Mouse (Mus musculus): Measurements from ENCODE around the gene Klhl21.

Klhl21 gene

DNA sequence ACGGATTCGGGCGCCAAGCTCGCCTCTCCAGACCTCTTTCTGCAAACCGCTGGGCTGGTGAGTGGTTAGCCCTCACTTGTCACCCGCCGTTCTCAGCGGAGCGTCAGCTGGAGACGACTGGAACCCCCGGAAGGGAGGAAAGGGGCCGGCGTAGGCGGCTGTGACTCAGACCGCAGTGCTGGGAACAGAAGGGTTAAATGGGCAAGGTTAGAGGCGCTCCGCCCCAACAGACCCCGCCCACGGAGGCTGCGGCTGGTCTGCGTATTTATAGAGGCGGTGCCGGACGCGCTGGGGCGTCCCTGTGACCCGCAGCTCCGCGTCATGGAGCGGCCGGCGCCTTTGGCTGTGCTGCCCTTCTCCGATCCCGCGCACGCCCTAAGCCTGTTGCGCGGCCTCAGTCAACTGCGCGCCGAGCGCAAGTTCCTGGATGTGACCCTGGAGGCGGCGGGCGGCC lies at the start of gene Klhl21:
Gene Klhl21 (plus strand): TSS at position 182 of the 454 bp plus-strand sequence.
- DNase-seq = peak; percentile 94

DNA sequence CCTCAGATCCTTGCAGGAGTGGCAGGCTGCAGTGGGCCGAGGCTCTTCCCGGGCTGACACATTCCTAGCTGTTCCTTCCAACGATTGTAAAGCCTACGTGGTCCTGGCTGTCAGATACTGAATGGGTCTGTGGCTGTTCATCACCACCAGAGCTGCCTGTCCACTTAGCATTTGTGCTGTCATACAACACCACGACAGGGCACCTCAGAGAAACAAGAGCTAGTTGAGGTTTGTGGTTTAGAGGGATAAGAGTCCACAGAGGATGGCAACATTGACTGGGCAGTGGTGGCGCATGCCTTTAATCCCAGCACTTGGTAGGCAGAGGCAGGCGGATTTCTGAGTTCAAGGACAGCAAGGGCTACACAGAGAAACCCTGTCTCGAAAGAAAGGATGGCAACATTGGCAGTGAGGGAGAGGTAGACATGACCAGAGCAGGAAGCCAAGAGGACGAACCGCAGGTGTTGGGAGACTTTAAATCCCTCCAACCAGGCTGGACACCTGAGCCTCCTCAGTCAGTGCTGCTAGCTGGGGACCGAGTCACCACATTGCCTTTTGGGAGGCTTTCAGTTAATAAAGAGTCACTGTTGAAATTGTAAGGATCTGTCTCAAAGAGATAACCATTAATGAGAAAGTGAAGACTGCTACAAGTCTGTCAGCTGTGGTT lies 48.6 kb upstream of the Klhl21 start:
- DNase-seq = no peak

DNA sequence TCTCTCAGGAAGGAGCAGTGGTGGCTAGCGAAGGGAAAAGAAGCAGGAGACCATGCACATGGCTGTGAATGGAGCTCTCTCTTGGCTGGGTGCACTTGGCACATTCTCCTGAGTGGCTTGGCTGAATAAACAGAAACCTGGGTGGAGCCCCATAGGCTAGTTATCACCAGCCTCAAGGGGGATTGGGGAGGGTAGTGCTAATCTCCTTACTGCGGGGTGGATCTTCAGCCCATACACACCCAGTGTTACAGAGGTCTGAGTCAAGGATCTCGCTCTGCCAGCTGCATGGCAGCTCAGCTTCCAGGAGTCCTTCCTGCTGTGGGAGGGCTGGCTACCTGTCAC lies 48.1 kb upstream of the Klhl21 start:
- DNase-seq = no peak

DNA sequence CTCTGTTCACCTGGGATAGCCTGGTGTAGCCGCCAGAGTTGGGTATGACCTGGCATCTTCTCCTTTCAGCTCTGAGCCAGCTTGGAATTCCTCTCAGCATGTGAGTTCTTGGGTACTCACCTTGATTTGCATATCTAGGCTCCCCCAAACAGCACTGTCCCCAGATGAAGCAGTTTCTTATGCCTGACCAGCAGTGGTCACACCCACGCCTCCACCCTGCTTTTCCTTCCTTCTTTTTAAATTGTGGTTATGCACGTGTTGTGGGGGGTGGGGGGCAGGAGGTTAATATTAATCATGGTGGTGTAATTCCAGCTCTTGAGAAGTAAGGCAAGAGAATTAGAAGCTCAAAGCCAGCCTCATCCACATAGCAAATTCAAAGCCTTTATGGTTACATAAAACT lies 45.8 kb upstream of the Klhl21 start:
- no peak for DNase-seq

DNA sequence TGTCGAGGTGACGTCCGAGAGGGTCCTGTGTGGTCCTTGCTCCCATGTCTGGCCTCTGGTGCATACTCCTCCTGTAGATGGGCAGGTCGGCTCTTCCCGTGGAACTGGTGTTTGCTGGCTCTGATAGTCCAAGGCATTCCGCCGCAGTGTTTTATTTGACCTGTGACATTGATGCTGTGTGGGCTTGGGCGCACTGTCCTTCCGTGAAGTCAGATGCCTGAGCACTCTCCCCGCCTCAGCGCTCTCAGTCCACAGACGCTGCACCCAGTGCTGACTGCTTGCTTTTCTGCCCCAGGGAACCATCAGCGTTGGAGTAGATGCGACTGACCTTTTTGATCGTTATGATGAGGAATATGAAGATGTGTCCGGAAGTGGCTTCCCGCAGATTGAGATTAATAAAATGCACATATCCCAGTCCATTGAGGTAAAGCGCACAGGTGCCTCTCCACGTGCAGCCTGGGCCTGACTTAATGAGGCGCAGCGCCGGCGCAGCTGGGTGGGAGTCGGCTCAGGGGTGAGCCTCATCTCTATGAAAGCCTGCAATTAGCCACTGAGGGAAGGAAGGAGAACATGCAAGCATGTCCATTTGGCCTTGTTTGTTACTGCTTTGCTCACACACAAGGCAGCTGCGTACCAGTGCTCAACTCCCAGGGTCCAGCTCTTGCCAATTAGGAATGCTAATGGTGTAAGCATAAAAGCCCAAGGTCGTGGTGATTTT lies 40.2 kb upstream of the Klhl21 start:
- DNase-seq = no peak

DNA sequence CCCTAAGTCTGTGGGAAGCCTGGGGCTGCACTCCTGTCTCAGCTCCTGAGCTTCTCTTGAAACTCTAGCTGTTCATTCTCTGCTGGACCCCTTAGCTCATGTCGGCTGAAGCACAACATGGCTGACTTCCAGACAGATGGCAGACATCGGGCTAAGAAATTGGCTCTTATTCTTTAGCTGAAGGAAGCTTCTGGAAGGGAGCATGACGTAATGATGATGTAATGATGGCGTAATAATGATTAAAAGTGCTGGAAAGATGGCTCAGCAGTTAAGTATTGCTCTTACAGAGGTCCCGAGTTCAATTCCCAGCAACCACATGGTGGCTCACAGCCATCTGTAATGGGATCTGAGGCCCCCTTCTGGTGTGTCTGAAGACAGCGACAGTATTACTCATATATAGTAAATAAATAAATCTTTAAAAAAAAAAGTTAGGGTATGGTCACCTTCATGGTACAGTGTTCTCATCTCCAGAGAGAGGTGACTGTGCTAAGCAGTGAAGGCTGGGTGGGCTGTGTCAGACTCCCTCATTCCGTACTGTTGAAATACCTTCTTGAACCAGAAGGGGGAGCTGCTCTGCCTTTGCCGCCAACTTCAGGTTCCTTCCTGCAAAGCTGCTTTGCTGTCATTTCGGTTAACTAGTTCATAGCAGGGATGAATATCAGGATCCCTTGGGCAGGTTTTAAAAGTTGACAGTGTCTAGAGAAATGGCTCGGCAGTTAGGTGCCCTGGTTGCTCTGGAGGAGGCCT lies 36.2 kb upstream of the Klhl21 start:
- DNase-seq = no peak

DNA sequence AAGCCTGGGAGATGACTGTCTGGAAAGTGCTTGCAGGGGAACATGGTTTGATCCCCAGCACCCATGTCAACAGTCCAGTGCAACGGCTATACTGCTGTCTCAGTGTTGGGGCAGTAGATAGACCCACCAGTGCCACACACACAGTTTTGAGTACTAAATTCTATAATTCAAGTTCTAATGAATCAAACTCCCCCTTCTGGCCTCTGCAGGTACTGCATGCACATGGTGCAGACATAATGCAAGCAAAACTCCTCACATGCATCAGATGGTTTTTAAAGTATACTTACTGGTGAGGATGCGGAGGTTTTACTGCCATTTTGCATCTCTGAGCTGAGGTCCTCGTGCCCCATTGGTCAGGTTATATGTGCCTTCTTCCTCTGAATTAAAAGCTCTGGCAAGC lies 33.2 kb upstream of the Klhl21 start:
- DNase-seq = no peak

DNA sequence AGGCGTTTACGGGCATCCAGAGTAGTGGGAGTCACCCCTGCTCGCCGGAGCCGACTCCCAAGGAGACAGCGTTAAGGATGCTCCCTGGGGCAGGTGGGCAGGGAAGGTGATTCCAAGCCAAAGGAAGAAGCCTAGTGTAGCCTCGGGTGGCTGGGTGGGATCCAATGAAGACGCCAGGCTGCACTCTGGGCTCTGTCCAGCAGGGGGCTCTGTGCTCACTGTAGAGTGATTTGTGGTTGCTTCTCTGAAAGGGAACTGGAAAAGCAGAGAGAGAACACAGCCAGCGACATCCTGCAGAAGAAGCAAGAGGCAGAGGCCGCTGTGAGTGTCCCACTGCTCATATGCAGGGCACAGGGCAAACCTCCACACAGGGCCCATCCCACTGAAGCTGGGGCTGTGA lies 30.9 kb upstream of the Klhl21 start:
- DNase-seq = peak; percentile 83

DNA sequence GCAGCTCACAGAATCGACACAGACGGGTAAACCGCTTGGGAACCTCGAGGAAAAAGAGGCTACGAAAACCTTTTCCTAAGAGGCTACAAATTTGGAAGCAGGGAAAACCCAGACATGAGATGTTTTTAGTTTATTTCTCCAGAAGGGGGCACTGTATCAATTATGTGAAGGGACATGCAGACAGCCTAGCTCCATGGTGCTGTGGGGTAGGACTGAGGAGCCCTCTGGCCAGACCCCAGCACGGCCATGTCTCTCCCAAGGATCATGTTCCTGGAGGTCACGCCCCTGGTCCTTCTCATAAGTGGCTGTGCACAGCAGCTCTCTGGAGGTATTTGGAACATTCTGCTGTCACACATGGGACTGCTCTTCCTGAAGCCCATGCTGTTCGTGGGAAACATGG lies 27.9 kb upstream of the Klhl21 start:
- no peak for DNase-seq

DNA sequence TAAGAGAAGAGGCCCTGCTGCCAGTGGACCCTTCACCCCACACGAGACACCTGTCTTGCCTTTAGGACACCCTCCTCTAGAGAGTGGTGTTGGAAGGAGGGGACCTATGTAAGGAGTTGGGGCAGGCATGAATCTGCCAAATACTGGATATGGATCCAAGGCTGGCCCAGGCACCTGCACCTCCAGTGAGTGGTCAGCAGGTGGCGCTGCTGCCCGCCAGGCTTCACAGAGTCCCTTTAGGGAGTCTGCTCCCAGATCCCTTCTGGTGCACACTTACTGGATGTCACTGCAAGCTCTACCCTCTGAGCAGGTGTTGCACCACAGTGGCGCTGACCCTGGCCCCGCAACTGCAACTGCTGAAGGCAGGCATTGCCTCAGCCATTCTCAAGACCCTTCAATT lies 27.2 kb upstream of the Klhl21 start:
- peak; percentile 83 for DNase-seq

DNA sequence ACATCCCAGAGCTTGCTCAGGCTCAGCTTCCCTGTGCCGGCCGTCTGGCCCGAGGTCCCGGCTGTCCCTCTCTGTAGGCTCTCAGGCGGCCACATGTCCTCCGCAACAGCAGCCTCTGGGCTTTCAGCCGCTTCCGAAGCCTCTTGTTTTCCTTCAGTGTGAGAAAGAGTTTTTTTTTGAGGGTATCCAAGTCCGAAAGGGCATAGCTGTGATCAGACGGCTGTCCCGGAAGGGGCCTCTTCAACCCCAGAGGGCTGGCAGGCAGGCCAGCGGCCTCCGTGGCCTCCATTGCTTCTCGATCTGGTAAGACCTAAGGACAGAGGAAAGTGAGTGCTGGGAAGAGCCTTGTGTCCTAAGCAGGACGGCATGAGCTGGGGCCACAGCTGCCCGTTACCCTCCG lies 25.6 kb upstream of the Klhl21 start:
- no peak for DNase-seq

DNA sequence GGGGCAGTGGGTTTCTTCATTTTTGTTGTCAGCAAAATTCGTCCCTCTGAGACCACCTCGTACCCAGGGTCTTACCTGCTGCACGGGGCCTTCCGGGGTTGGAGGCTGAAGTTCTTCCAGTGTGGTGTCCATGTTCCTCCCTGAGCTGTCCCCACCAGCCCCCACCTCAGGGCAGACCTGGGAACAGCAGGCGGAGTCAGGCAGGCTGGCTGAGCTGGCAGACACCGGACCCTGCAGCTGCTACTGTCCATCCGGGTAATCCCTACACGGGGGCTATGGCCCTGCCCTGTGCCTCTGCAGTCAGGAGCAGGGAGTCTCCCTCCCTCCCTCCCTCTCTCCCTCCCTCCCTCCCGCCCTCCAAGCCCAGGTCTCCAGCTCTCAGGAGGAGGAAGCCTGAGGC lies 25.0 kb upstream of the Klhl21 start:
- no peak for DNase-seq

DNA sequence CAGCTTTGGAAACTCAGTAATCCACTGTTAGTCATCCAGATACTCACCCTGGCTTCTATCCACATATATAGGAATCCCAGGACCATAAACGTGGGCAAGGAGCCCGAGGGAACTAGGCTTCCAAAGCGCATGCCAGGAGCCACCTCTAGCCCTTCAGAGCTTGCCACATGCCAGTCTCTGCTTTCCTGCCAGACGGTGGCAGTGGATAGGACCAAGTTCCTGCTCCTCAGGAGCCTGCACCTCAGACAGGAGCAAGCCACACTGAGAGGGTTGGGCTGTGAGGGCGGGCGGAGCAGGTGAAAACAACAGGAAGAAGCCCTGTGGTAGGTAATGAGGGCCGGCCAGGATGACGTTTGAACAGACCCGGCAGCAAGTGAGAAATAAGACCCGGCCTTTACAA lies 22.7 kb upstream of the Klhl21 start:
- no peak for DNase-seq

DNA sequence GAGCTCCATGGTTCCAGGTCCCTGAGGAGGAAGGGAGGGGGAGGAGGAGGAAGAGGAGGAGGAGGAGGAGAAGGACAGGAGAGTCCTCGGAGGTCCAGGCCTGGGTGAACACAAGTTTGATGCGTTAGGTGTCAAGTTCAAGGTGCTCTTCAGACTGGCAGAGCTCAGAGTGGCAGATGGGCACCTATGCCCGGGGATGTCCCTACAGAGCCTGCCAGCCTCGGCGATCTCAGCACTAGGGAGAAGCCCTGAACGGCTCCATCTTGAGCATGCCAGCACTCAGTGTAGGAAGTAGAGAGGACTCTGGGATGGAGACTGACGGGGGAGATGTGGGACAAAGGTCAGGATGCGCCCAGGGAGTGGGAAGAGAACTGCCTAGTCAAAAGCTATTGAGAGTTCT lies 22.0 kb upstream of the Klhl21 start:
- DNase-seq = no peak

DNA sequence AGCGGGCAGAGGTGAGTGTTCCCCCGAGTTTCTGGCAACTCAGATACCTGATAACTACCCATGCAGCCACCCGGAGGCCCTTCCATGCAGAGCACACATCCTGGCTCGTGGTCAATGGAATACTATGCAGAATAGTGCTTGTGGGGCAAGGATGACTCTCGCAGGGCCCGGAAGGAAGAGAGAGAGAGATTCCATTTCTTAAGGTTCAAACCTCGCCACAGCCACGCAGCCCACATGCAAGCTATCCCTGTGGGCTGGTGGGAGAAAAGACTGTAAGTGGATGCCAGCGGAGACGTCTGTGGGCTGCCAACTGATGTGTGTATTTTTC lies 20.6 kb upstream of the Klhl21 start:
- no peak for DNase-seq

DNA sequence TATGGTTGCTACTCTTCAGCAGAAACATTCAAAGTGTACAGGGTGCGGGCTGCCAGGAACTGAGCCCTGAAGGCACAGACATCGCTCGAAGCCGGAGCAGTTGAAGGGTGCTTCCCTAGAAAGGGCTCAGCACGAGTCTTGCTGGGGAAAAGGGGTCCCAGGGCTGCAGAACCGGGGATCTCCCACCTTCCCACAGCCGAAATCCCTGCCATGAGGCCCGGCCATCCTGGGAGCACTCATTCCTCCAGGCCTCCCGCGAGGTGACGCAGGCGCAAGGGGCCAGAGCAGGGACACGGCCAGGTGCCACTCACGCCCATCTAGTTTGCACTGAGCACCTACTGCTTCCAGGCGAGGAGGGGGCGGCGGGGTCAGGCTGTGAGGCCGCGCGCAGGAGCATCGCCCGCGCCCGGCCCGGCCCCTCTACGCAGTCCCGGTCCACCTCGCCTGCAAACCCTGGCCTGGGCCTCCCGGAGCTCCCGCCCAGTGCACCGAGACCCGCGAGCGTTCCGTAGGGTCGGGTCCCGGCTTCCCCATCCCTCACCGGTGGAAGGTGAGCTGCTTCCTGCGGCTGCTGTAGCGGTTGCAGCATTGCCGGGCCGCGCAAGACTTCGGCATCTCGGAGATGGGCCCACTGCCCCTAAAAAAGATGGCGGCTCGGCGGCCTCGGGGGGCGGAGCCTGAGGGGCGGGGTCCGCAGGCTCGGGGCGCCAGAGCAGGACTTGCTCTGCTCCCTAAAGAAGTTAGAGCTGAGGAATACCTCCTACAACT lies 20.1 kb upstream of the Klhl21 start, which contains the start of gene Thap3:
Gene Thap3 (minus strand): TSS at position 656 of the 768 bp plus-strand sequence.
- peak; percentile 84 for DNase-seq

DNA sequence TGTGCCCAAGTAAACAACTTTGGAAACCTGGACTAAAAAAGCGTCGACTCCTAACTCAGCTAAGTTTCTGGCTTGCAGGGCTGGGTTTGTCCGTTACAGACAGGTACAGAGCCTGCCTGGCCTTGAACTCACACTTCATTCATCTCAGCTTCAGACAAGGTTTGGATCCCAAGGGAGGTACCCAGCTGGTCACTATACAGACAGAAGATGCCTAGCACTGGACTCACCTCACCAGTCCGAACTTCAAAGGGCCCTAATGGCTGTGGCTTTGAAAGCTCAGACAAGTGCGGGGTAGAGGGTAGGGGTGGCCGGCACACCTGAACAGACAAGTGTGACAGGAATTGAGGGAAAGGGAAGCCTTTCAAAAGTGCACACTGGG lies 19.5 kb upstream of the Klhl21 start:
- no peak for DNase-seq

DNA sequence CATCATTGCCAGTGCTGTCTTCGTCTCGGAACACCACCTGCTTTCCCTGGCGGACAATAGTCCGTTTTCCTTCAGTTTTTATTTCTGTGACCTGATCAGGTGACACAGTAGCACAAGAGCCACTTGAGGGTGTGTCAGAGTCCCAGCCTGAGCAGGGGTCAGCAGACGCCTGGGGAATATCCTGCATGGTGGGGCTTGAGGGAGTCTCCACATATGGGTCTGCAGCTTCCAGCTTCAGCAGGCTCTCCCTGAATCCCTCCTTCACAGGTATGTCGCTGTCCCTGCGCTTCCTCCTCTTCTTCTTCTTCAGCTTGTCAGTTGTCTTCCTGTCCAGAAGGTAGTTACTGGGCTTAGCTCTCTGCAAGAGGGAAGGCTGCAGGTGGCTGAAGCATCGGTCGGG lies 16.5 kb upstream of the Klhl21 start:
- DNase-seq = no peak

DNA sequence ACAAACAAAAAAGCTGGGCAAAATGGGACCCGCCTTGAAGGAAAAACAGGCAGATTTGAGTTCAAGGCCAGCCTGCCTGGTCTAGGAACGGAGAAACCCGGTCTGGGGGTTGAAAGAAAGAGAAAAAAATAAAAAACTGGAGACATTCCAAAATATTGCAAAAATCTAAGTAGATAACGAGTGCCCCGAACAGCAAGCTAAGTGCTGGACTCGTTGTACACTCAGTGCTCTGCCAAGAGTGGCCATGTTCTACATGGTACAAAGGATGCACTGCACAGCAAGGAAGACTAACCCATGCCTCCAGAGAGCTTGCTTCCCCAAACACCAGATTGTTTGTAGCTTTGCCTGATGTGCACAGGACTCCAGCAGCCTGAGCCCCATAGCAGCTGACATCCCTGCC lies 15.6 kb upstream of the Klhl21 start:
- no peak for DNase-seq

DNA sequence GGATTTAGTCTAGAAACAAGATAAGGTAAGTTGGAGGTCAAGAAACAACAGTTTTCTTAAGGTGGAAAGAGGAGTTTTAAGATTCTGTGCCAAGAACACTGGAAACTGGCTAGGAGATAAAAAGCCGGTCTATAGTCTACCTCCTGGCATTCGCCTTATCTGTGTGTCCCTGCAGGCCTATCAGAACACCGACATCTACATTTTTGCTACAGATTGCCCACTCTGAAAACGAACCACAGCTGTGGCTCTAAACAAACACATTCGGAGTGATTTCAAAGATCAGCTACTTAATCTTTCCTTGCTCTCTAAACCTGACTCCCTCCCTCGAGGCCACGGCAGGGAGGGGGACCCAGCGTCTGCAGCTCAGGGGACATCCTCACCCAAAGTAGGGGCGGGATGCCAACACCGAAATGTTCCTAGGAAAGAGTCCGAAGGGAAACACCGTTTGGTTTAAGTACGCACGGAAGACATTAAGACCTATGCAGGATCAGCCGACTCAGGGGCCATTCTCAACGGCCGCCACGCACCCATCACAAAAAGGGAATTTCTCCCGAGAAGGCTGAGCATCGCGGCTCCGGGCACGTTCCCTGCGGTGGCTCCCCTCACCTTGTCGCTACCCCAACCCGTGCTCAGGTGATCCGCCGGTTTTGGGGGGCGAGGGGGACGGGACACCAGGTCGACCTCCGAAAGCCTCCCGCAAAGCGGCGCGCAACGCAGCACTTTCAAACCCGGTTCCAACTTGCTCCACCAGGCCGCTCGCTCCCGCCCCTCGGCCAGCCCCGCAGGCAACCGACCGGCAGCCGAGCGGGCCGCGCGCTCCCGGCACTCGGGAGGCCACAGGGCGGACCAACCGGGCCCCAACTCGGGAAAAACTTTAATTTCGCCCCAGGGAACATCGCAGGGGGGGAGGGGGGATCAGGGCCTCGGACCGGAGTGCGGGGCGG lies 14.1 kb upstream of the Klhl21 start:
- DNase-seq = no peak

DNA sequence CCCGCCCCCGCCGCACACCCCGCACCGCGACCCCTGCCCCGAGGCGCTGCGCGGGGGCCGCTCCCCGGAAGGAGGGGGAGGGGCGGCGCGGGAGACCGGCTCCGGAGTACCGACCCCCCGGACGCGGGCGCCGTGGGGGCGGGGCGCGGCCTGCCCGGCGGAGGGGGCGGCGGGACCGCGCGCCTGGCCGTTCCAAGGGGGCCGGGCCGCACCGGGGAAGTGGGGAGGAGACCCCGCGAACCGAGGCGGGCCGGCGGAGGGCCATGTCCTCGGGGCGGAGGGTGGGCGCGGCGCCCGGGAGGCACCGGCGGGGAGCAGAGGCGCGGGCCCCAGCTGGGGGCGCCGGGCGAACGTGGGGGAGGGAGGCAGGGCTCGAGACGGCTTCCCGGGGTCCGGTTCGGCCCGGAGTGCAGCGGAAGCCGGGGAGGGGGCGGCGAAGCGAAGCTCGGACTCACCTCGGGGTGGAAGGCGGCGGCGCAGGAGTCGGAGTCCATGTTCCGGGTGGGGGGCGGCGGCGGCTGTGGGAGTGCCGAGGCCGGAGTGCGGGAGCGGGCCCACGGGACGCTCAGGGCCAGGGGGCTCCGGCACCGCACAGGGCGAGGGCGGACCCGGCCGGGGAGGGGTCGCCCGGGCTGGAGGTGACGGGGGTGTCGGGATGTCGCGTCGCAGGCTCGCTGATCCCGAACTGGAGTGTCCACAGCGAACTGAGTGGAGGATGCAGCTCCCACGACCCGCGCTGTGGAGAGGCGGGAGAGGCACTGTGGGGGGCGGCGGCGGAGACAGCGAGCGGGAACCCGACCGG lies 13.0 kb upstream of the Klhl21 start:
- no peak for DNase-seq
